Mouse (Mus musculus) CD4-positive, CD25-positive, alpha-beta regulatory T cell, adult 2 months (primary cell): ENCODE data around the gene Fam98c.
"Not testable (repeated sequence)": the region's sequence is repeated elsewhere in the genome, so short reads cannot be mapped to it uniquely, and the experiment has no call there.

Source experiments
- DNase-seq: peaks from one replicate; pipeline ENCODE4 v3.0.0-alpha.2; 2012; ENCODE audit warnings: low read depth, low spot score

Gene Fam98c

GRCm38 (mm10) chr7:29155838-29156782, at the start of gene Fam98c:
Gene Fam98c (minus strand): TSS chr7:29156234.
- DNase-seq, result peak; percentile 89

GRCm38 (mm10) chr7:29202577-29202976, 46.5 kb upstream of the Fam98c start:
- DNase-seq, result no peak

GRCm38 (mm10) chr7:29194230-29194629, 38.2 kb upstream of the Fam98c start:
- not testable (repeated sequence) for DNase-seq

GRCm38 (mm10) chr7:29181323-29181722, 25.3 kb upstream of the Fam98c start:
- not testable (repeated sequence) for DNase-seq

DNA sequence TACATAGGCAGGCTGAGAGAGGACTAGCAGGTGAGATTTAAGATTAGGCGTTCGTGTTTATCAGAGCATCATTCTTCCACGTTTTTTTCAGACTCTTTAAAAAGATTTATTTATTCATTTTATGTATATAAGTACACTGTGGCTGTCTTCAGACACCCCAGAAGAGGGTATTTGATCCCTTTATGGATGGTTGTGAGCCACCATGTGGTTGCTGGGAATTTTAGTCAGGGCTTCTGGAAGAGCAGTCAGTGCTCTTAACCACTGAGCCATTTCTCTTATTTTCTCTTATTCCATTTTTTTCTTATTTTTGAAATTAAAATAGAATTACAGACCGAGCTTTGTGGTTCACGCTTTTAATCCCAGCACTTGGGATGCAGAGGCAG, 24.8 kb upstream of the Fam98c start:
- no peak for DNase-seq

GRCm38 (mm10) chr7:29180077-29180853, 24.2 kb upstream of the Fam98c start, which contains the start of gene Psmd8:
Gene Psmd8 (minus strand): TSS chr7:29180701.
- DNase-seq, result peak; percentile 98

DNA sequence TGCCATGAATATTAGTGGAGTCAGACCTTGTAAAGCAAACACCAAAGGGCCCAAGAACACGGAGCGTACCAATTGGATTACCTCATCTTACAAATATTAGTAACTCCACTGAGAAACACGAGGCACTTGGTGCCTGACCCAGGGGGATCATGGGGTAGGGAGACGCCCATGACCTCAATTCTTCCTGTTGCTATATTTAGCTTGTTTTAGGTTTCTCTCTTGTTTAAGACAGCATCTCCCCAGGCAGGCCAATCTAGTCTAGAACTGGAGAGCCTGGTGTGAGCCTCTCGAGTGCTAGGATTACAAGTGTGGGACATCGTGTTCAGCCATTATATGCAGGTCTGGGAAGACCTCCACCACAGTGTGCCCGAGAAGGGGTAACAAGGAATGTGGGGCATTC, 23.3 kb upstream of the Fam98c start:
- DNase-seq, result peak; percentile 56

DNA sequence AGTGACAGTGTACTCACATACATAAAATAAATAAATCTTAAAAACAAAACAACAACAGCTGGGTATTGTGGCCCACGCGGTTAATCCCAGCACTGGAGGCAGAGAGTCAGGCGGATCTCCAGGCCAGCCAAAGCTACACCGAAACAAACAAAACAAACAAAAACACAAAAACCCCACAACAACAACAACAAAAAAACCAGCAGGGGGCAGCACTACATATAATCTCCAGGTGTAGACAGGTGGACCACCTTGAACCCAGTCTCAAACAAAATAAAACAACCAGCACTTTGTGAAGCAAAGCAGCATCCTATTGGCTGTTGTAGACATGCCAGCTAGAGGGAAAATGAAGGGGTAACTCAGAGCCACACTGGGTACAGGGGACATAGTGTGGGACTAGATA, 22.1 kb upstream of the Fam98c start:
- peak; percentile 55 for DNase-seq

GRCm38 (mm10) chr7:29172390-29173016, 16.5 kb upstream of the Fam98c start:
- DNase-seq, result no peak

DNA sequence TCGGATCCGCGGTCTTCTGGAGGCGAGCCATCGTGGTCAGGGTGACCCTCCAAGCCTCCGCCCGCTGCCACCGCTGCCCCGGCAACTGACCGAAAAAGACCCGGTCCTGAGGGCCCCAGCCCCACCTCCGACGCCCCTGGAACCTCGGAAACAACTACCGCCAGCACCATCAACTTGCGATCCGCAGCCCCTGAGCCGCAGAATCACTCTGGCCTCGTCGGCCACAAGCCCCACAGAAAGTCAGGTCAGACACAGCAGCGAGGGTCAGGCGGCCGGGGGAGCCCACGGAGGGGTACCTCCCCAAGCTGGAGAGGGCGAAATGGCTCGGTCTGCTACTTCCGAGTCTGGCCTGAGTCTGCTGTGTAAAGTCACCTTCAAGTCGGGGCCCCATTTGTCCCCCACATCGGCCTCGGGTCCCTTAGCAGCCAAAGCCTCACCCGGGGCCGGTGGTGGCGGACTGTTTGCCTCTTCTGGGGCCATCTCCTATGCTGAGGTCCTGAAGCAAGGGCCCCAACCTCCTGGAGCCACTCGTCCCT, 15.6 kb upstream of the Fam98c start:
- DNase-seq, result no peak

DNA sequence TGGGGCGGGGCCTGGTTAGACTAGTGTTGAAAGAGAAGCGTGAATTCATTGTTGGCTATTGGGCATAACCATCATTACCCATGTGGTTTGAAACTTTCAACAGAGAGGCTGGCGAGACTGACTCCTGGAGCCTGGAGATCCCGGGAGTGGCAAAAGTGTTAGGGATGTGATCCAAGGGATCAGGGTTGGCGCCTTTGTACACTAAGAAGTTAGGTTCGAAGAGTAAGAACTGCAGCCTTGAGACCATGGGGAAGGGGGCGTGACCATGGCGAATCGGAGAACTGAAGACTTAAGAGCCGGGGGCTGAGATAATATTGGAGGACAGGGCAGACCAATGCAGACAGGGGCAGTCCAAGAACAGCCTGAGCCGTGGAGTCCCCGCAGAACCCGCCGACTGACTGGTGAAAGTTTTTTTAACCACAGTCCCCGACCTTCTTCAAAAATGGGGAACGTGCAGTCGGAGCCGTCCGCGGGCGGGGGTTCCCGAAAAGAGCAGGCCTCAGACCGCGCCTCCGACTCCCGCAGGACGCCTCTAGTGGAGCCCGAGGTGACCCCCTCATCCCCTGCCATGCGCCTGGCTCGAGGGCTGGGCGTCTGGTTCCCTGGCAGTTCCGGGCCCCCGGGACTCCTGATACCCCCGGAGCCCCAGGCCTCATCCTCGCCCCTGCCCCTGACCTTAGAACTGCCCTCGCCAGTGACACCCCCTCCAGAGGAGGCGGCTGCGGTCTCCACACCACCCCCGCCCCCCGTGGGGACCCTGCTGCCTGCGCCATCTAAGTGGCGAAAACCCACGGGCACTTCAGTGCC, 14.9 kb upstream of the Fam98c start:
- peak; percentile 43 for DNase-seq

DNA sequence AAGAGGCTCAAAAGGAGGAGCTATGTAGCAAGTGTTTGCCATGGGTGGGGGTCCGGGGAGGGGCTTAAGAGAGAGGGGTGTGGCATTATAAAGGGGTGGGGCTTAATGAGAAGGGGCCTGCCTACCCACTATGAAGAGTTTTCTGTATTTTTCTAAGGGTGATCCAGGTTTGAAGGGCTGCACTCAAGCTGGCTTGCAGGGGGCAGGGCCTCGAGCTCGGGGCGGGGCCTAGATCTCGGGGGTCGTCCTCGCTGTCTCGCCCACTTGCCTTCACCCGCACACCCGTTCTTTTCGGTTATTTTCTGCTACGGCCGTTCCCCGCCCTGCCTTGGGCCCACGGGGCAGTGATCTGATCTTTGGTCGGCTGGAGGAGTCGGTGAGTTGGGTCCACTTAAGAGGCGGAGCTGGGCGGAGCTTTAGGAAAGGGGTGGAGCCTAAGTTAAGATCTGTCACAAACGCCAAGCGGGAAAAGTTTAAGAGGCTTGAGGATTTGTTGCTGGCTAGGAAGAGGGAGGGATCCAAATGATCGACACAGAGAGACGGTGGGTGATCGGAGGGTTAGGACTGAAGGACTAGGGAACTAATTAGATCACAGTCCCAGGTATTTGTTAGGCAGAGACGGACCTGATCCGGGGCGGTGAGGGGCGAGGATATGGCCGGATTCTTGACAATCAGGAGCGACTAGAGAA, 14.2 kb upstream of the Fam98c start, which contains the start of the genes Ggn and Spred3:
Gene Ggn (plus strand): TSS at position 145 of the 689 bp plus-strand sequence.
Gene Spred3 (minus strand): TSS at position 346 of the 689 bp plus-strand sequence.
- peak; percentile 59 for DNase-seq

GRCm38 (mm10) chr7:29169231-29170065, 13.4 kb upstream of the Fam98c start:
- peak; percentile 38 for DNase-seq

- DNase-seq, result peak; percentile 27
Measured at GRCm38 (mm10) chr7:29168791-29169230, 12.8 kb upstream of the Fam98c start.

GRCm38 (mm10) chr7:29168121-29168695, 12.2 kb upstream of the Fam98c start:
- no peak for DNase-seq

DNA sequence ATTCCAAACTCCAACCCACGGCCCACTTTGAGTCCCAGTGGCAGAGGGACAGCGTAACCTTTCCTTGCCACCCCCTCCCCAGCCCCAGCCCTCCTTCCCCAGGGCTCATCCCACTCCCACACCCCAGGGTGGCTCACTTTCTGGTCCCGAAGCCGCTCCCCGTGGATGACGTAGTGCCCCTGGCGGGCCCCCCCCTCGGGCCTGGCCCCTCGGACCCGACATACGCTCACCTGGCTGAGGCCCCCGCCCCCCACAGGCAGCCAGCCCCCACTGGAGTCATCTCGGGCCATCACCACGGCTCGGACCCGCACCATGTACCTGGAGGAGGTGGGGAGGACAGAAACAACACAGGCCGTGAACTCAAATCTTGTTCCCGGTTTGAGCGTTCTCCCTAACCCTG, 11.6 kb upstream of the Fam98c start:
- no peak for DNase-seq

GRCm38 (mm10) chr7:29162750-29163525, 6.9 kb upstream of the Fam98c start:
- DNase-seq, result peak; percentile 70

DNA sequence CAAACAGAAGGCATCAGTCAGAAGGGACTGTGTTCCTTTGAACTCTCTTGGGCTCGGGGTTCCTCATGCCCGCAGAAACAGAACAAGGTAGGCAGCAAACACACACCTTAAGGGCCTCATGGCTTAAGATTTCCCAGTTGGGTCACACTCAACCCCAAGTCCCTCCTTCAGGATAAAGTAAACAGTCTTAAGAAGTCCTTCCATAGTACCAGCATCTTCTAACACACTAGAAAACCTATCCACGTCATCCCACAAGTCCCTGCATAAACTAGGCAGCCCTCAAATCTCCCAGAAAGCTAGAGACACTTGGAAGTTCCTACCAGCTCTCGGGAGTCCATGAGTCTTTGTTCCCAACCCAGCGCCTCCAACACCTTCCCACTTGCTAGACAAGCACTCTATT, 6.3 kb upstream of the Fam98c start:
- DNase-seq, result no peak
